Mouse (Mus musculus) kidney, embryonic 16.5 days (tissue): Measurements from ENCODE around the gene Xkr7. TPM values are rescaled to one million over a fixed set of nuclear protein-coding genes. Genes with fewer than 3 reads are reported as not detected.

Source experiments
- ATAC-seq: fragments of 200-750 bp; cut with Nextera tagmentation; 2 replicates; pipeline ENCODE4 v1.8.0; 2017; ENCODE audit warnings: moderate TSS enrichment; ENCODE audit not compliant: low FRiP score, low TSS enrichment
- H3K27ac ChIP-seq: fragments of 300-500 bp; sonication (generic); 2 replicates; pipeline ENCODE4 v1.5.1; 2014; ENCODE audit warnings: low read length
- H3K27me3 ChIP-seq: fragments of 300-500 bp; sonication (generic); 2 replicates; pipeline ENCODE4 v1.6.1; 2014; ENCODE audit warnings: low read length, control low read depth, mixed read lengths; ENCODE audit not compliant: insufficient read depth
- H3K36me3 ChIP-seq: fragments of 300-500 bp; sonication (generic); 2 replicates; pipeline ENCODE4 v1.6.1; 2014; ENCODE audit warnings: low read length, control low read depth, mixed read lengths; ENCODE audit not compliant: insufficient read depth
- H3K4me1 ChIP-seq: fragments of 300-500 bp; sonication (generic); 2 replicates; pipeline ENCODE4 v1.6.1; 2014; ENCODE audit warnings: low read length, control low read depth, mixed read lengths; ENCODE audit not compliant: insufficient read depth
- H3K4me2 ChIP-seq: fragments of 300-500 bp; sonication (generic); replicated peaks from 2 replicates; pipeline ENCODE4 v1.6.1; 2014; ENCODE audit warnings: low read depth, low read length
- H3K4me3 ChIP-seq: fragments of 300-500 bp; sonication (generic); 2 replicates; pipeline ENCODE4 v1.5.1; 2014; ENCODE audit warnings: mild to moderate bottlenecking, low read length
- H3K9ac ChIP-seq: fragments of 300-500 bp; sonication (generic); replicated peaks from 2 replicates; pipeline ENCODE4 v1.6.1; 2014; ENCODE audit warnings: low read length
- H3K9me3 ChIP-seq: fragments of 300-500 bp; sonication (generic); 2 replicates; pipeline ENCODE4 v1.6.1; 2016; ENCODE audit warnings: low read length, control low read depth
- WGBS: fragments of 180-500 bp; shearing (Covaris S2); extraction: QIAGEN DNeasy Blood & Tissue Kit; methylation state at CpG from one replicate; pipeline ENCODE4 v1.1.7; 2014; 5-methylcytosine and 5-hydroxymethylcytosine counted together
- polyA plus RNA-seq: library from polyadenylated mRNA; unstranded; fragments of >200 nt; fragmentation: Nextera tagmentation; extraction: Ambion mirVana; gene quantifications from 2 replicates; pipeline ENCODE4 v1.2.1, GENCODE M21; 2015

Gene Xkr7
- polyA plus RNA-seq, 1 experiment from 2014 or later, result not detected

DNA sequence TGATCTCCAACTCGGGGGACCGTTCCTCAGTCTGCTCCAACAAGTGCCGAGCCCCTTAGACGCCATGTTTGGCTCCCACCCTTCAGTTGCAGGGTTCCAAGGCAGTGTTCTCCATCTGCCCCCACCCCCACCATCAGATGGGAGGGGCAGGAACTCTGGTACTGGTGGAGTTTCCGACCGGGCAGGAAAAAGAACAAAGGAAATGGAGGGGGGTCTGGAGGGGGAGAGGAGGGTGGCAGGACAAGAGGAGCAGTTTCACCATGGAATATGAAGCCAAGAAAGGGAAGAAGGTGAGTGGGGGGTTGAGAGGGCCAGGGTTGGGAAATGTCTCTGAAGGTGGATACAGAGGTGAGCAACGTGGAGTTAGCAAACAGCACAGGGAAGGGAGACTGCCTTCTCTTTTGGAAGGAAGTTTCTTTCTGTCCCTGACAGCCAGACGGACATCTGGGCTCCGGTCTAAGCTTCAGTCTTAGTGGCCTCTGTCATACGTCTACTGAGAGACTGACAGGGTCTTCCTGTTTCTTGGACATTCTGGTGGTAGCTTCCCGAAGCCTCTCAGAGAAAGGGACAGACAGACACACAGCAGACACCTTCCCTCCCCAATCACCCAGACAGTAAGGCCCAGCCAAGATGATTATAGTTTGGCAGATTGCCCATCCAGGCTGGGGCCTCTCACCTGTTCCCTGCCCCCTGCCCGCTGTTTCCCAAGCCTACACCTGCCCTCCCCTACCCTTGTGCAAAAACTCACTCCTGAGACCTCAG is 34.3 kb downstream of the Xkr7 start, which contains the start of gene Ccm2l:
TSS of gene Ccm2l (plus strand) at position 209 of the 762 bp plus-strand sequence.
- Histone ChIP-seq H3K4me3 (peak within 1 kb of the TSS; percentile 19), H3K9ac (peak within 1 kb of the TSS; percentile 15; the same call in 1 of the 2 replicates), H3K36me3 (no peaks in the 10 kb centered on the region), H3K27ac (peak within 1 kb of the TSS; percentile 54), H3K9me3 (no peaks in the 10 kb centered on the region), H3K27me3 (peaks cover 27% of the 10 kb centered on the region), H3K4me2 (peak within 1 kb of the TSS; percentile 37), H3K4me1 (no peaks in the 10 kb centered on the region)
- 47% methylated on average over 12 of the region's 12 CpGs for WGBS
- peak; percentile 59; the same call in 1 of the 2 replicates for ATAC-seq

- H3K4me2 ChIP-seq, result peak overlapping the region; percentile 37
- H3K27ac ChIP-seq, result no peak overlapping the region
- no peak for ATAC-seq
- H3K9me3 ChIP-seq, result no peaks in the 10 kb centered on the region
- peaks cover 38% of the 10 kb centered on the region for H3K27me3 ChIP-seq
- H3K4me1 ChIP-seq, result peaks cover 6% of the 10 kb centered on the region
- no peak overlapping the region for H3K9ac ChIP-seq
- no peaks in the 10 kb centered on the region for H3K36me3 ChIP-seq
- H3K4me3 ChIP-seq, result peak overlapping the region; percentile 19
- WGBS, result 43% methylated on average over 6 of the region's 6 CpGs
Measured at GRCm38 (mm10) chr2:153066991-153067390, 35.3 kb downstream of the Xkr7 start.

DNA sequence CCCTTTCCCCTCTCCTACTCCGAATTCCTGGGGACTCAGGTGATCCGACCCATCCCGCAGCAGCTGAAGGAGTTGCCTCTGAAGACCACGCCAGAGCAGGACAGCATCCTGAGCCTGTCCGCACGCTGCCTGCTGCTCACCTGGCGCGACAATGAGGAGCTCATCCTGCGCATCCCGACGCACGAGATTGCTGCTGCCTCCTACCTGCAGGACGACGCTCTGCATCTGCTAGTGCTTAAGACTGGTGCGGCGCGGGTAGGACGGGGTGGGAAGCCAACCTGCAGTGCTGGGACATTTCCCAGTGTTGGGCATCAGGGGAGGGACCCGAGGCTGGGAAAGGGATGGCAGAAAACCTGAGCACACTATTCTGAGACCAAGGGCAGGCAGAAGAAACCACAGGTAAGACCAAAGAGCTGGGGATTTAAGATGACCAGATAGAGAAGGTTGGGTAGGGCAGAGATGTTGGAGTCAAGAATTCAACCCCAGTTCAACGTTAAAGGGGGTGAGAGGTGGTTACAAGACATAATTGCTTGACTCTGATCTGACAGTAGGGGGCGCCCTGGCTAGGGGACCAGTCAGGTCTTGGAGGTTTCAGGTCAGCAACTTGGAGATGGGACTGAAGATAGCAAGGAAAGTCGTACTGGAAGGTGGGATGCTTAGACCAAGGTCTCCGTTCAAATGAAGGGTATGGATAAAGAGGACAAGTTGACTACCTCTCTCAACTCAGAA is 39.3 kb downstream of the Xkr7 start:
- no peak for ATAC-seq
- Histone ChIP-seq H3K4me3 (no peak overlapping the region), H3K9ac (no peak overlapping the region), H3K27ac (no peak overlapping the region), H3K36me3 (no peaks in the 10 kb centered on the region), H3K4me2 (no peak overlapping the region), H3K9me3 (no peaks in the 10 kb centered on the region), H3K4me1 (peaks cover 8% of the 10 kb centered on the region), H3K27me3 (peaks cover 56% of the 10 kb centered on the region)
- 14% methylated on average over 23 of the region's 23 CpGs for WGBS

DNA sequence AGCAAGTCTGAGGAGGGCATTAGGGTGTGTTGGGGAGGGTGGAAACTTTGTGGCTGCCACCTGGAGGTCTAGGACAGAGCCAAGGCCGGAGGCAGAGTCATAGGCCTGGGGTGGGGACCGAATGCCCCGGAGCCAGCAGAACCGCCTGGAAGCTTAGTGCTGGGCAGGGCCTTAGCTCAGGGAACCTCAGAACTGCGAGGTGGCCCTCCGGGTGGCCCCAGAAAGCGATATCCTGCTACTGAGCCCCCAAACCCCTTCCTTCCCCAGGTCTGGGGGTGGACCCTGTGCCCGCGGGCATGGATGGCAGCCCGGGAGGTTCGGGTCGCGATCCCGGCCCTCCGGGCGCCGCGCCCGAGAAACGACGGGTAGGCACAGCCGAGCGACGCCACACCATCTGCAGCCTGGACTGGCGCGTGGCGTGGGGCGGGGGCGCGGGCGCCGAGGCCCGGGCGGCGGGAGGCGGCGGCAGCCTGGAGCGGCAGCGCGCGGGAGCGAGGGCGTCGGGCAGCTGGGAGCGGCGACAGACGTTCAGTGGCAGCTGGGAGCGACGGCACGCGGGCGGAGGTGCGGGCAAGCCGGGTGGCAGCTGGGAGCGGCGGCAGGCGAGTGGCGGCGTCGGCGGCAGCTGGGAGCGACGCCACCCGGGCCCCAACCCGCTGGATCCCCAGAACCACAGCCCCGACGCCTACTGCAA is 40.0 kb downstream of the Xkr7 start:
- no peak for ATAC-seq
- Histone ChIP-seq H3K36me3 (no peaks in the 10 kb centered on the region), H3K27me3 (peaks cover 56% of the 10 kb centered on the region), H3K27ac (no peak overlapping the region), H3K4me1 (peaks cover 13% of the 10 kb centered on the region), H3K9me3 (no peaks in the 10 kb centered on the region), H3K9ac (peak overlapping the region; percentile 62), H3K4me2 (peak overlapping the region; percentile 54), H3K4me3 (peak overlapping the region; percentile 36)
- 8% methylated on average over 49 of the region's 67 CpGs for WGBS

DNA sequence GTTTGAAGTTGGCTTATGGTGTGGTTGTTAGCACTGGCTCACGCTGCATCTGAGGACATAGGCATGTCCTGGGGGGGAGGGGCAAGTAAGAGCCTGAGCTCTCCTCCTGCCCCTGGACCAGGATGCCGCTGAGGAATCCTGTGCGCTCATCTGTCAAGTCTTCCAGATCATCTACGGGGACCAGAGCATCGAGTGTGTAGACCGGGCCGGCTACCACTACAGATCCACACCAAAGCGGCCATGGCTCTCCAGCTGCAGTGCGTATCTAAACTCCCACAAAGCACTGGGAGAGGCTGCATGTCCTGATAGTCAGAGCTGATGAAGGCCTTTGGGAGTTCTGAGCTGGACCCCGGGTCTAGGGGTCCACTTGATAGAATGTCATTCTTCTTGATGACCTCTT is 43.0 kb downstream of the Xkr7 start:
- no peak overlapping the region for H3K4me3 ChIP-seq
- no peaks in the 10 kb centered on the region for H3K9me3 ChIP-seq
- H3K4me1 ChIP-seq, result peaks cover 13% of the 10 kb centered on the region
- H3K4me2 ChIP-seq, result no peak overlapping the region
- peaks cover 39% of the 10 kb centered on the region for H3K27me3 ChIP-seq
- no peaks in the 10 kb centered on the region for H3K36me3 ChIP-seq
- H3K27ac ChIP-seq, result no peak overlapping the region
- WGBS, result 84% methylated on average over 10 of the region's 10 CpGs
- H3K9ac ChIP-seq, result no peak overlapping the region
- ATAC-seq, result no peak

DNA sequence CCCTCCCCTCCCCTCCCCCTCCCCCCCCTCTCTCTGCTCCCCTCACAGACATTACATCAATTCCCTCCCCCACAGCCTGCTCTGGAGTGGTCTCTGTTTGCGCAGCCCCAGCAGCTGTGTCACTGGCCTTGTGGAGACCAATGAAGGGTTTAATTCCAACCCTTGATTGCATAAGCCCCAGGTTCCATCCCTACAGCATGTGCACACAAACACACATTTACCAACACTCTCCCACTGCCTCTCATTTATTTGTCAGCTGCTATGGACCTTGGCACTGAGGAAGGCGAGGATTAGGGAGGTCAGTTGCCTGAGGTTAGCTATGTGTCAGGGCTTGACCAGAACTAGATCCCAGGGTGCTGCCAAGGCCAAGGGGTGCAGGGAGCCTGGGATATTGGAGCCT is 44.3 kb downstream of the Xkr7 start:
- Histone ChIP-seq H3K4me2 (no peak overlapping the region), H3K36me3 (no peaks in the 10 kb centered on the region), H3K4me1 (peaks cover 13% of the 10 kb centered on the region), H3K9ac (no peak overlapping the region), H3K9me3 (no peaks in the 10 kb centered on the region), H3K27me3 (peaks cover 29% of the 10 kb centered on the region), H3K27ac (no peak overlapping the region), H3K4me3 (no peak overlapping the region)
- WGBS, result 36% methylated on average over 2 of the region's 2 CpGs
- no peak for ATAC-seq

GRCm38 (mm10) chr2:153080841-153081523 is 49.3 kb downstream of the Xkr7 start:
- ATAC-seq, result no peak
- 33% methylated on average over 32 of the region's 32 CpGs for WGBS

GRCm38 (mm10) chr2:153081866-153082265 is 50.2 kb downstream of the Xkr7 start:
- Histone ChIP-seq H3K4me1 (no peaks in the 10 kb centered on the region), H3K9me3 (no peaks in the 10 kb centered on the region), H3K27me3 (no peaks in the 10 kb centered on the region), H3K27ac (no peak overlapping the region), H3K9ac (no peak overlapping the region), H3K4me3 (no peak overlapping the region), H3K4me2 (no peak overlapping the region), H3K36me3 (no peaks in the 10 kb centered on the region)
- ATAC-seq, result no peak
- whole genome bisulfite sequencing, result 73% methylated on average over 6 of the region's 6 CpGs

More at GRCm38 (mm10) chr2:153080841-153081523, 49.3 kb downstream of the Xkr7 start:
- H3K9me3 ChIP-seq, result no peaks in the 10 kb centered on the region
- no peaks in the 10 kb centered on the region for H3K36me3 ChIP-seq
- H3K27ac ChIP-seq, result no peak overlapping the region
- no peaks in the 10 kb centered on the region for H3K27me3 ChIP-seq
- H3K4me3 ChIP-seq, result no peak overlapping the region
- H3K4me1 ChIP-seq, result 0 out of 2 replicates have a peak, but pooled peaks cover 4% of the 10 kb centered on the region
- no peak overlapping the region for H3K4me2 ChIP-seq
- no peak overlapping the region for H3K9ac ChIP-seq

GRCm38 (mm10) chr2:153083275-153083674 is 51.6 kb downstream of the Xkr7 start:
- ATAC-seq, result no peak
- Histone ChIP-seq H3K9ac (no peak overlapping the region), H3K4me2 (no peak overlapping the region), H3K4me1 (no peaks in the 10 kb centered on the region), H3K9me3 (no peaks in the 10 kb centered on the region), H3K36me3 (no peaks in the 10 kb centered on the region), H3K27me3 (no peaks in the 10 kb centered on the region), H3K27ac (no peak overlapping the region), H3K4me3 (no peak overlapping the region)
- WGBS, result 88% methylated on average over 8 of the region's 8 CpGs
